ENCODE assay signal across 19 mouse cellular contexts in genomic region chr15:81889175-81889574, GRCm38 (mm10). TPM values are rescaled to one million over a fixed set of nuclear protein-coding genes. Genes with fewer than 3 reads are reported as not detected.
DNase-seq lines count a peak whose midpoint lies in the region; ATAC-seq and TF ChIP-seq lines count a peak whose summit lies in the region.
"Had no signal": no experiment of that assay in that cellular context is flagged by ENCODE, and none has a peak within 500 bp of the region (broad histone marks: within the 10 kb centered on the region; RNA-seq: fewer than 3 reads in every experiment).

No protein-coding gene starts in this region.

- WGBS in heart, embryonic 10.5 days = 93% methylated on average over 7 of the region's 7 CpGs
- WGBS in liver, embryonic 11.5 days = 90% methylated on average over 7 of the region's 7 CpGs
- WGBS in liver, postnatal 0 days (ENCODE audit: insufficient replicate concordance) = 89% methylated on average over 7 of the region's 7 CpGs

- H3K4me3 ChIP-seq in heart, embryonic 10.5 days = no peak overlapping the region
- H3K4me3 ChIP-seq in liver, embryonic 11.5 days (ENCODE audit: low read depth, low read length) = no peak overlapping the region
- no peak overlapping the region for H3K4me3 ChIP-seq in liver, postnatal 0 days (ENCODE audit: low read depth, low read length)
- H3K4me3 ChIP-seq: limb, embryonic 15.5 days; lung, embryonic 15.5 days had no signal

- TF ChIP-seq EP300 in liver, postnatal 0 days (IDR thresholded peaks at IDR 0.05; ENCODE audit: low read depth) = no peak

- peaks cover 78% of the 10 kb centered on the region for H3K36me3 ChIP-seq in heart, embryonic 10.5 days
- peaks cover 30% of the 10 kb centered on the region for H3K36me3 ChIP-seq in liver, embryonic 11.5 days (ENCODE audit: control insufficient read depth, insufficient read depth, low read length)
- peaks cover 48% of the 10 kb centered on the region for H3K36me3 ChIP-seq in liver, postnatal 0 days (replicated peaks; ENCODE audit: insufficient read depth, low read length)

- H3K27me3 ChIP-seq in heart, embryonic 10.5 days (ENCODE audit: insufficient read depth, poor library complexity, severe bottlenecking) = no peaks in the 10 kb centered on the region
- H3K27me3 ChIP-seq in liver, embryonic 11.5 days (replicated peaks; ENCODE audit: control insufficient read depth, insufficient read depth, low read length) = no peaks in the 10 kb centered on the region
- H3K27me3 ChIP-seq in liver, postnatal 0 days (ENCODE audit: insufficient read depth, low read length) = no peaks in the 10 kb centered on the region
- H3K27me3 ChIP-seq: limb, embryonic 15.5 days; lung, embryonic 15.5 days had no signal

- ATAC-seq in liver, embryonic 11.5 days (replicated peaks; ENCODE audit: low FRiP score) = no peak
- no peak for ATAC-seq in liver, postnatal 0 days
- ATAC-seq: forebrain, embryonic 16.5 days had no signal

- TF ChIP-seq CTCF in liver, postnatal 0 days (IDR thresholded peaks at IDR 0.05; ENCODE audit: low read depth) = no peak

- H3K27ac ChIP-seq in heart, embryonic 10.5 days = no peak overlapping the region
- H3K27ac ChIP-seq in liver, embryonic 11.5 days (ENCODE audit: low read depth, low read length) = peak overlapping the region; percentile 5; the same call in 1 of the 2 replicates
- no peak overlapping the region for H3K27ac ChIP-seq in liver, postnatal 0 days (ENCODE audit: low read depth)
- H3K27ac ChIP-seq: kidney, postnatal 0 days; limb, embryonic 15.5 days; lung, embryonic 15.5 days; macrophage; stomach, postnatal 0 days had no signal

- H3K9ac ChIP-seq in liver, embryonic 11.5 days (ENCODE audit: low read depth, low read length) = no peak overlapping the region
- no peak overlapping the region for H3K9ac ChIP-seq in liver, postnatal 0 days (replicated peaks)
- H3K9ac ChIP-seq: limb, embryonic 15.5 days; lung, embryonic 15.5 days had no signal

- no peaks in the 10 kb centered on the region for H3K9me3 ChIP-seq in heart, embryonic 10.5 days
- H3K9me3 ChIP-seq in liver, embryonic 11.5 days (ENCODE audit: control insufficient read depth, low read length) = no peaks in the 10 kb centered on the region
- H3K9me3 ChIP-seq in liver, postnatal 0 days (ENCODE audit: low read length) = no peaks in the 10 kb centered on the region
- H3K9me3 ChIP-seq: limb, embryonic 15.5 days; lung, embryonic 15.5 days had no signal

- peaks cover 6% of the 10 kb centered on the region; the same call in 1 of the 2 replicates for H3K4me1 ChIP-seq in heart, embryonic 10.5 days
- H3K4me1 ChIP-seq in liver, embryonic 11.5 days (replicated peaks; ENCODE audit: control insufficient read depth, insufficient read depth, low read length) = peaks cover 15% of the 10 kb centered on the region
- H3K4me1 ChIP-seq in liver, postnatal 0 days (ENCODE audit: insufficient read depth) = peaks cover 22% of the 10 kb centered on the region
- H3K4me1 ChIP-seq: limb, embryonic 15.5 days; lung, embryonic 15.5 days had no signal

- peak; percentile 96 for DNase-seq in heart, adult 11 months
- no peak for DNase-seq in heart, embryonic 10.5 days (ENCODE audit: low spot score)
- DNase-seq in liver, embryonic 11.5 days (ENCODE audit: low spot score) = no peak
- DNase-seq in liver, postnatal 0 days = no peak
- peak; percentile 77 to 78 for DNase-seq in cerebellum, postnatal 25 days
- DNase-seq in skeletal muscle tissue, adult 2 months (ENCODE audit: low read depth, low spot score) = peak; percentile 64
- DNase-seq in urinary bladder, postnatal 10 days (ENCODE audit: low spot score) = no peak
- DNase-seq in kidney, adult 18-20 months = no peak
- DNase-seq: adrenal gland, postnatal 36 days; B cell, adult 2 months; kidney, adult 11 months; layer of hippocampus, postnatal 36 days had no signal

- H3K4me2 ChIP-seq in liver, embryonic 11.5 days = no peak overlapping the region
- H3K4me2 ChIP-seq in liver, postnatal 0 days (ENCODE audit: low read depth, low read length) = no peak overlapping the region
- H3K4me2 ChIP-seq: limb, embryonic 15.5 days; lung, embryonic 15.5 days; midbrain, embryonic 11.5 days had no signal

RNA-seq across cellular contexts. Expression of gene Aco2, which starts 17.1 kb away (rescaled TPM):
- 320 and 472 TPM in 2 replicates for polyA plus RNA-seq in heart, embryonic 10.5 days (2016; fragmentation: Nextera tagmentation; extraction: Ambion mirVana)
- 177 and 185 TPM in 2 replicates for polyA plus RNA-seq in liver, embryonic 11.5 days (2014; fragmentation: Nextera tagmentation; extraction: Ambion mirVana)
- 86.7 and 87.0 TPM in 2 replicates for polyA plus RNA-seq in liver, postnatal 0 days (2015; fragmentation: Nextera tagmentation; extraction: Ambion mirVana)

RNA-seq across cellular contexts. Expression of gene Phf5a, which starts 17.5 kb away (rescaled TPM):
- polyA plus RNA-seq in heart, embryonic 10.5 days (2016; fragmentation: Nextera tagmentation; extraction: Ambion mirVana) = 154 and 200 TPM in 2 replicates
- 224 and 237 TPM in 2 replicates for polyA plus RNA-seq in liver, embryonic 11.5 days (2014; fragmentation: Nextera tagmentation; extraction: Ambion mirVana)
- polyA plus RNA-seq in liver, postnatal 0 days (2015; fragmentation: Nextera tagmentation; extraction: Ambion mirVana) = 61.5 and 63.0 TPM in 2 replicates

RNA-seq across cellular contexts. Expression of gene Tob2, which starts 30.6 kb away (rescaled TPM):
- polyA plus RNA-seq in heart, embryonic 10.5 days (2016; fragmentation: Nextera tagmentation; extraction: Ambion mirVana) = 13.0 and 15.6 TPM in 2 replicates
- polyA plus RNA-seq in liver, embryonic 11.5 days (2014; fragmentation: Nextera tagmentation; extraction: Ambion mirVana) = 18.3 and 19.3 TPM in 2 replicates
- polyA plus RNA-seq in liver, postnatal 0 days (2015; fragmentation: Nextera tagmentation; extraction: Ambion mirVana) = 10.9 and 12.3 TPM in 2 replicates

RNA-seq across cellular contexts. Expression of gene Polr3h, which starts 36.9 kb away (rescaled TPM):
- polyA plus RNA-seq in heart, embryonic 10.5 days (2016; fragmentation: Nextera tagmentation; extraction: Ambion mirVana) = 108 and 120 TPM in 2 replicates
- 131 and 134 TPM in 2 replicates for polyA plus RNA-seq in liver, embryonic 11.5 days (2014; fragmentation: Nextera tagmentation; extraction: Ambion mirVana)
- polyA plus RNA-seq in liver, postnatal 0 days (2015; fragmentation: Nextera tagmentation; extraction: Ambion mirVana) = 57.0 and 57.3 TPM in 2 replicates

RNA-seq across cellular contexts. Expression of gene Csdc2, which starts 47.4 kb away (rescaled TPM):
- 6.4 and 7.4 TPM in 2 replicates for polyA plus RNA-seq in heart, embryonic 10.5 days (2016; fragmentation: Nextera tagmentation; extraction: Ambion mirVana)
- polyA plus RNA-seq in liver, embryonic 11.5 days (2014; fragmentation: Nextera tagmentation; extraction: Ambion mirVana) = 3.7 and 3.9 TPM in 2 replicates
- polyA plus RNA-seq in liver, postnatal 0 days (2015; fragmentation: Nextera tagmentation; extraction: Ambion mirVana) = 0.52 and 0.59 TPM in 2 replicates

Comparison
In these comparisons a context has a peak if more than half of its experiments do, and no peak if none do; other contexts are left out.
1. DNase-seq: peak in heart, adult 11 months (single experiment), cerebellum, postnatal 25 days (2 of 2) and skeletal muscle tissue, adult 2 months (single experiment); none in heart, embryonic 10.5 days (single experiment), liver, embryonic 11.5 days (single experiment), liver, postnatal 0 days (single experiment), urinary bladder, postnatal 10 days (single experiment) and kidney, adult 18-20 months (single experiment).